Mouse (Mus musculus) intestine, embryonic 14.5 days (tissue): ENCODE data around the gene Rbm12. TPM values are rescaled to one million over a fixed set of nuclear protein-coding genes. Genes with fewer than 3 reads are reported as not detected.
"Not testable (repeated sequence)": the region's sequence is repeated elsewhere in the genome, so short reads cannot be mapped to it uniquely, and the experiment has no call there.

Experiments used
- ATAC-seq: fragments of 200-750 bp; cut with Nextera tagmentation; replicated peaks from 2 replicates; pipeline ENCODE4 v1.8.0; 2017; ENCODE audit warnings: low read depth, moderate number of reproducible peaks, moderate TSS enrichment, moderate library complexity; ENCODE audit not compliant: low FRiP score, low TSS enrichment
- DNase-seq: peaks from one replicate; pipeline ENCODE4 v3.0.0-alpha.2; 2018; ENCODE audit warnings: low spot score
- H3K27ac ChIP-seq: fragments of 300-500 bp; sonication (generic); 2 replicates; pipeline ENCODE4 v1.5.1; 2014; ENCODE audit warnings: low read depth, mild to moderate bottlenecking, control low read depth
- H3K27me3 ChIP-seq: fragments of 300-500 bp; sonication (generic); replicated peaks from 2 replicates; pipeline ENCODE4 v1.6.1; 2014; ENCODE audit warnings: low read length, control low read depth; ENCODE audit not compliant: control insufficient read depth, insufficient read depth
- H3K36me3 ChIP-seq: fragments of 300-500 bp; sonication (generic); 2 replicates; pipeline ENCODE4 v1.6.1; 2014; ENCODE audit warnings: low read length, control low read depth; ENCODE audit not compliant: control insufficient read depth, insufficient read depth
- H3K4me1 ChIP-seq: fragments of 300-500 bp; sonication (generic); replicated peaks from 2 replicates; pipeline ENCODE4 v1.6.1; 2014; ENCODE audit warnings: low read length, control low read depth, mixed read lengths; ENCODE audit not compliant: control insufficient read depth, insufficient read depth
- H3K4me2 ChIP-seq: fragments of 300-500 bp; sonication (generic); 2 replicates; pipeline ENCODE4 v1.6.1; 2014; ENCODE audit warnings: low read length
- H3K4me3 ChIP-seq: fragments of 300-500 bp; sonication (generic); 2 replicates; pipeline ENCODE4 v1.5.1; 2014; ENCODE audit warnings: low read depth, low read length, control low read depth, mixed read lengths
- H3K9ac ChIP-seq: fragments of 300-500 bp; sonication (generic); 2 replicates; pipeline ENCODE4 v1.6.1; 2014; ENCODE audit warnings: mild to moderate bottlenecking, low read length
- H3K9me3 ChIP-seq: fragments of 300-500 bp; sonication (generic); 2 replicates; pipeline ENCODE4 v1.6.1; 2016; ENCODE audit warnings: low read length, control low read depth; ENCODE audit not compliant: control insufficient read depth
- WGBS: fragments of 180-500 bp; shearing (Covaris S2); extraction: QIAGEN DNeasy Blood & Tissue Kit; methylation state at CpG from one replicate; pipeline ENCODE4 v1.1.7; 2014; 5-methylcytosine and 5-hydroxymethylcytosine counted together
- polyA plus RNA-seq: library from polyadenylated mRNA; unstranded; fragments of >200 nt; fragmentation: Nextera tagmentation; extraction: Ambion mirVana; gene quantifications from 2 replicates; pipeline ENCODE4 v1.2.1, GENCODE M21; 2014

Rbm12 gene
- polyA plus RNA-seq, 1 experiment from 2014 or later, result 31.6 TPM

DNA sequence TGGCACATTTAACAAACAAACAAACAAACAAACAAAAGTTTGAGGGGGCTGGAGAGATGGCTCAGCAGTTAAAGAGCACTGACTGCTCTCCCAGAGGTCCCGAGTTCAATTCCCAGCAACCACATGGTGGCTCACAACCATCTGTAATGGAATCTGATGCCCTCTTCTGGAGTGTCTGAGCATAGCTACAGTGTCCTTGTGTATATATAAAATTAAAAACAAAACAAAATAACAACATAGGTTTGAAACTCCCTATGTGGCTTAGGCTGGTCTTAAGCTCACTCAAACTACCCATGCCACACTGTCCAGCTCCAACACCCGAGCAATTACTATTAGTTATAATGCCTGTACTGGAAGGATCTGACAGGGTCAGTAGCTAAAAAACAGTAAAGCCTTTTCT is 31.0 kb upstream of the Rbm12 start:
- H3K36me3 ChIP-seq, result peaks cover 18% of the 10 kb centered on the region
- DNase-seq (no peak), ATAC-seq (no peak)
- H3K4me1 ChIP-seq, result peaks cover 5% of the 10 kb centered on the region; the same call in 1 of the 2 replicates
- peak overlapping the region; percentile 81 for H3K4me2 ChIP-seq
- 82% methylated on average over 2 of the region's 2 CpGs for WGBS
- no peaks in the 10 kb centered on the region for H3K27me3 ChIP-seq
- no peaks in the 10 kb centered on the region for H3K9me3 ChIP-seq
- peak overlapping the region; percentile 83; the same call in 1 of the 2 replicates for H3K4me3 ChIP-seq
- no peak overlapping the region for H3K27ac ChIP-seq
- H3K9ac ChIP-seq, result peak overlapping the region; percentile 86; the same call in 1 of the 2 replicates

DNA sequence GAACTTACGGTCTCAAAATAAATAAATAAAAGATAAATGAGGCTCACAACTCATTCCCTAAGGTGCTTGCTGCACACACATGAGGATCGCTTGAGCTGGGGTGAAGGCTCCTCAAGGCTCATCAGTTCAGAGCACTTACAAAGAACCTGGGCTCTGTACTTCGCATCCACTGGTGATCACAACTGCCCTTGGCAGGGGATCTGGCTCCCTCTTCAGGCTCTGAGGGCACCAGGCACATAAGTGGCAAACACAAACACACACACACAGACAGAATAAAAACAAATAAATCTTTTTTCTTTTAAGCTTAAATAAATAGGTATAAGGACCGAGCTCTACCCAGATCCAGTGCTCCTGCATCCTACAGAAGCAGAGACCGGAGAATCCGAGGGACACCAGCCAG is 23.9 kb upstream of the Rbm12 start:
- Histone ChIP-seq H3K9me3 (no peaks in the 10 kb centered on the region), H3K36me3 (peaks cover 12% of the 10 kb centered on the region), H3K9ac (no peak overlapping the region), H3K27me3 (no peaks in the 10 kb centered on the region), H3K27ac (no peak overlapping the region), H3K4me1 (no peaks in the 10 kb centered on the region), H3K4me2 (no peak overlapping the region), H3K4me3 (no peak overlapping the region)
- ATAC-seq, result no peak
- 81% methylated on average over 6 of the region's 6 CpGs for WGBS
- DNase-seq, result no peak

DNA sequence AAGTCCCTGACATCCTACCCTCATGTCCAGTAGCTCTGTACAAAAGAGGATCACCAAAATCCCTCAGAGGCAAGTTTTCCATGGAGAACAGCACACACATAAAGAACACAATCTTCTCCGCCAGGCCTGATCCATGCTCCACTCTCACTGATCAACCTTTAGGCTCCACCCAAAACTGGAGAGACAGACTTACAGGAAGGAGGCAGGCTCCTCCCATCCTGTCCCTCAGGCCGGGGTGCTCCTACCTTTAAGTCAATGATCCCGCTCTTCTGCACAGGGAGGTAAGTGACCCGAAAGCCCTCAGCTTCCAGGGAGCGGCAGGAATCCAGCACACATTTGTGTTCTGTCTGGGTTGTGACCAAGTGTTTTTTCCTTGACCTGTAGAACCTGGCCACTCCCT is 22.4 kb upstream of the Rbm12 start:
- peaks cover 12% of the 10 kb centered on the region for H3K36me3 ChIP-seq
- no peaks in the 10 kb centered on the region for H3K9me3 ChIP-seq
- H3K4me3 ChIP-seq, result no peak overlapping the region
- no peak for ATAC-seq
- WGBS, result 93% methylated on average over 5 of the region's 5 CpGs
- no peak overlapping the region for H3K9ac ChIP-seq
- no peak for DNase-seq
- H3K4me2 ChIP-seq, result no peak overlapping the region
- H3K27me3 ChIP-seq, result no peaks in the 10 kb centered on the region
- no peak overlapping the region for H3K27ac ChIP-seq
- no peaks in the 10 kb centered on the region for H3K4me1 ChIP-seq

DNA sequence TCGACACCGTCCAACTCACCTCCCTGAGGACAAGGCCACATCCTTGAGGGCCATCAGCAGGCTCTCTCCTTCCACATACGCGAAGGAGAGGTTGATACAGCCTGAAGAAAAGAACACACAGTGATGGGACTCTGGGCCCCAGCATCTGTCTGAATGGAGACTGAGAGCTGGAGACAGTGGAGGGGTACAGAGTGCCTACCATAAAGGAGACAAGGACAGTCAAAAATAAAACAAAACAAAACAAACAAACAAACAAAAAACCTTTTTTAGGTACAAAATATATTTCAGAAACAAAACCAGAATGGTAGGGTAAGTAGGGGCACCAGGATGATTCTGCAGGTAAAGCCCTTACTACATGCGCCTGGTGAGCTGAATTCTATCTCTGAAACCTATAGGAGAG is 15.2 kb upstream of the Rbm12 start, which contains the start of gene Gm28036:
Gm28036 (minus strand) TSS at position 101 of the 400 bp plus-strand sequence.
- Histone ChIP-seq H3K9ac (no peak within 1 kb of the TSS), H3K27ac (no peak within 1 kb of the TSS), H3K36me3 (peaks cover 39% of the 10 kb centered on the region), H3K9me3 (no peaks in the 10 kb centered on the region), H3K27me3 (no peaks in the 10 kb centered on the region), H3K4me2 (no peak within 1 kb of the TSS), H3K4me3 (no peak within 1 kb of the TSS), H3K4me1 (no peaks in the 10 kb centered on the region)
- ATAC-seq (no peak), DNase-seq (no peak)
- WGBS, result 94% methylated on average over 5 of the region's 5 CpGs

DNA sequence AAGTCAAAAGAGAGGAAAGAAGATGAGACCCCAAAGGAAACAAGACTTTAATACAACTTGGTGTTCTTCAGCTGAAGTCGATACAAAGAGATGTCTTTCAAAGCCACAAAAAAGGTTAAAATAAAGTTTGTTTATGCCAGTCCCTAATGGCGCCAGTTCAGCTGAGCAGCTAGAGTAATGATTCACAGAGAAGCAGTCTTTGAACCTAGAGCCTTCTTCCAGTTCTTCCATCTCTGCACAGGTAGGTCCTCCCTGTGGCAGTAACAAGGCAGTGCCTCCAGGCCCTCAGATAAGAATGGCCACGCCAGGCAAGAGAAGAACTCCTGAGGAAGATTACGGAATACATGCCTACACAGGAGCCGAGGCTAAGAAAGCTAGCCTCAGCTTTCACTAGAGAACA is 12.0 kb upstream of the Rbm12 start:
- DNase-seq (no peak), ATAC-seq (no peak)
- no peak overlapping the region for H3K4me3 ChIP-seq
- no peaks in the 10 kb centered on the region for H3K27me3 ChIP-seq
- peaks cover 32% of the 10 kb centered on the region for H3K36me3 ChIP-seq
- no peak overlapping the region for H3K9ac ChIP-seq
- H3K4me1 ChIP-seq, result no peaks in the 10 kb centered on the region
- H3K4me2 ChIP-seq, result no peak overlapping the region
- WGBS, result 94% methylated on average over 5 of the region's 5 CpGs
- H3K27ac ChIP-seq, result no peak overlapping the region
- H3K9me3 ChIP-seq, result no peaks in the 10 kb centered on the region

DNA sequence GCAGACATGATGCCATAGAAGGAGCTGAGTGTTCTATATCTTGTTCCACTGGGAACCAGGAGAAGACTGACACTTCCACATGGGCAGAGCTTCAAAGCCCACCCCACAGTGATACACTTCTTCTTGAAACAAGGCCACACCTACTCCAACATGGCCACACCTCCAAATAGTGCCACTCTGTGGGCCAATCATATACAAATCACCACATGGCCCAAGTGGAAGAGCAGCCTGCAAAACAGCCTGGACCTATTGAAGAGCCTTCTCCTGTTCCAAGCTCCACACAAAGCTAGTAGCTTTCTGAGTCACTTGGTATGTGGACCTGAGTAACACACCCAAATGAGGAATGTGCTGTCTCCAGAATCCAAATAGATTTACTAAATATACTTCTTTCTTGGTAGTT is 7.8 kb upstream of the Rbm12 start:
- Histone ChIP-seq H3K27me3 (no peaks in the 10 kb centered on the region), H3K36me3 (peaks cover 10% of the 10 kb centered on the region), H3K4me2 (no peak overlapping the region), H3K27ac (no peak overlapping the region), H3K9me3 (no peaks in the 10 kb centered on the region), H3K4me3 (no peak overlapping the region), H3K9ac (no peak overlapping the region), H3K4me1 (no peaks in the 10 kb centered on the region)
- no peak for ATAC-seq
- no peak for DNase-seq

DNA sequence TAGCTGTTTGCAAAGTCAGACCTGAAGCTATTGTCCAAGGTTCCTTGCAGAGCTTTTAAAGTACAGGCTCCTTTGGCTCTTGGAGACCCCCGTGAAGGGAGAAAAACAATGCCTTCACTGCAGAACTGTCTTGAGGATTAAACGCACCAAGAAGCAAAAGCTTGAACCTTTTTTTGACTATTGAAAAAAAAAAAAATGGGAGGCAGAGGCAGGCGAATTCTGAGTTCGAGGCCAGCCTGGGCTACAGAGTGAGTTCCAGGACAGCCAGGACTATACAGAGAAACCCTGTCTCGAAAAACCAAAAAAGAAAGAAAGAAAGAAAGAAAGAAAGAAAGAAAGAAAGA is 274 bp upstream of the Rbm12 start:
- H3K27ac ChIP-seq, DNase-seq, H3K27me3 ChIP-seq, H3K4me1 ChIP-seq, H3K9me3 ChIP-seq, ATAC-seq, H3K36me3 ChIP-seq: not testable (repeated sequence)
- Histone ChIP-seq H3K4me2 (peak overlapping the region; percentile 47), H3K4me3 (peak overlapping the region; percentile 97), H3K9ac (peak overlapping the region; percentile 97)
- whole genome bisulfite sequencing, result 29% methylated on average over 5 of the region's 5 CpGs

DNA sequence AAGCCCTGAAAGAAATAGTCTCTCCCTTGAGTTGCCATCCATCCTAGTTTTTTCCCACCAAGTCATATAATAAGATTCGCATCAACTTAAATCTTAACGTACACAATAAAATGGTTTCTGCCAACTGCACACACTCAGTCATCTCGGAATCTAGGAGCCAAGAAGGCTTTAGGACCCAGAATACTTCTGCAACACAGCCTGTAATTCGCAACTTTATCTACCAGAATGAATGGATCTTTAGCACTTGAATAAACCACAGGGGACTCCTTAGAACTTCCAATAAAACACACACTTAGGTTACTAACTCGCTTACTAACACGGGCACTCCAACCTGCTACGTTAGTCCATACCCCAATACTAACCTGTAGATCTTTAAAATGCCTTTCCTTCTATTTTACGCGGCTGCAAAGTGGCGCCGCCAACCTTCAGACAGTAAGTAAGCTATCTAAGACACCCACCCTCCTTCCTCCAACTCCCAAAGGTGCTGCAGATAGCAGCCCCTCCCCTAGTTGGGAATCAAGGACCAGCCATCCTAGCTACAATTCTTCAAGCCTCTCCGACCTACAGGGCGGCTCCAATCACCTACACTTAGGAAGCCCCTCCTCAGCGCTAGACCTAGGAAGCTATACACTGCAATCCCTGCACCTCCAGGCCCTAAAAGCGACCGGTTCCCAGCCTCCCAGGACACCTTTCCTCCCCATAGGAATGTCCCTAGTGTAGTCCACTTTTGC is 986 bp downstream of the Rbm12 start:
- Histone ChIP-seq H3K36me3 (peaks cover 12% of the 10 kb centered on the region), H3K9ac (peak overlapping the region; percentile 97), H3K9me3 (no peaks in the 10 kb centered on the region), H3K4me1 (peaks cover 9% of the 10 kb centered on the region), H3K4me3 (peak overlapping the region; percentile 97), H3K27ac (peak overlapping the region; percentile 92), H3K4me2 (peak overlapping the region; percentile 83), H3K27me3 (no peaks in the 10 kb centered on the region)
- peak; percentile 67 for ATAC-seq
- under 1% methylated on average over 16 of the region's 16 CpGs for WGBS
- DNase-seq, result no peak

DNA sequence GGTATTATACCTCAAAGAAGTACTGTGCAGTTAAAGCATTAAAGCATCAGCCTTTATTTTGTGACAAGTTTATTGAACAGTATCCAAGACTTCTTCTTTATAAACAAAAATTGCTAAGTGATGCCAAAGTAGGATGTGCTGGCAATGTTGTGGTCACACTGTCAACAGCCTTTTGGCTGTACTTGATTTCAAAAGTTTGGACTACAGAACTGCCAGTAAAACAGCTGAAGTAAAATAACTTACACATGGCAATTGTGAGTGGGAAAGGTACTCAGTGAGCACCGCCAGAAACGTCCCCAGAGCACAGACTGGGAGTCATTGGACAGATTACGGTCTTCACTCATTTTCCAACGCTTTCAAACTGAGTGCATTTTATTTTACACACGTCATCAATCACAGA is 19.9 kb downstream of the Rbm12 start:
- WGBS, result 75% methylated on average over 5 of the region's 5 CpGs

More for the DNA sequence above, 19.9 kb downstream of the Rbm12 start:
- Histone ChIP-seq H3K27ac (no peak overlapping the region), H3K4me3 (no peak overlapping the region), H3K4me2 (no peak overlapping the region), H3K9me3 (no peaks in the 10 kb centered on the region), H3K27me3 (no peaks in the 10 kb centered on the region), H3K4me1 (no peaks in the 10 kb centered on the region), H3K9ac (no peak overlapping the region), H3K36me3 (peaks cover 46% of the 10 kb centered on the region)
- DNase-seq (no peak), ATAC-seq (no peak)
